Mouse (Mus musculus): ENCODE measurements around the gene Tgds. TPM values are rescaled to one million over a fixed set of nuclear protein-coding genes. Genes with fewer than 3 reads are reported as not detected.

The Tgds gene
- total RNA-seq, 2 experiments from 2014 or later: 13.9 TPM

Other genes starting within 250 kb of the Tgds start
- under 1 TPM in 1 of 2 experiments, not detected in 1; 0.27 TPM for gene Dct, start 80.5 kb downstream of the Tgds start, total RNA-seq (2021)
- gene Gpr180, start 4.4 kb upstream of the Tgds start, total RNA-seq (2021): 10 to 100 TPM; 21.1 to 27.3 TPM
- not detected for gene Sox21, start 104.3 kb upstream of the Tgds start, total RNA-seq (2021)
- gene Gm9376, start 134.2 kb upstream of the Tgds start, total RNA-seq (2021): not detected